Mouse (Mus musculus) brain, embryonic 14.5 days (tissue): ENCODE data around the gene Trim26.
A peak's percentile ranks its signal among the peaks of the same experiment; 100 is the strongest.

ENCODE experiments used
- CTCF ChIP-seq: fragments of 200-500 bp; IDR thresholded peaks from 2 replicates; pipeline ENCODE4 v1.5.1; 2012; ENCODE audit warnings: inconsistent platforms, mild to moderate bottlenecking, moderate library complexity, borderline replicate concordance; ENCODE audit not compliant: insufficient read depth, insufficient read length; ENCODE audit errors: extremely low read depth
- POLR2A ChIP-seq: fragments of 200-500 bp; IDR thresholded peaks from 2 replicates; pipeline ENCODE4 v1.6.1; 2012; ENCODE audit warnings: mild to moderate bottlenecking, inconsistent platforms, borderline replicate concordance; ENCODE audit not compliant: poor library complexity, insufficient read depth, insufficient read length, severe bottlenecking; ENCODE audit errors: extremely low read depth

DNA sequence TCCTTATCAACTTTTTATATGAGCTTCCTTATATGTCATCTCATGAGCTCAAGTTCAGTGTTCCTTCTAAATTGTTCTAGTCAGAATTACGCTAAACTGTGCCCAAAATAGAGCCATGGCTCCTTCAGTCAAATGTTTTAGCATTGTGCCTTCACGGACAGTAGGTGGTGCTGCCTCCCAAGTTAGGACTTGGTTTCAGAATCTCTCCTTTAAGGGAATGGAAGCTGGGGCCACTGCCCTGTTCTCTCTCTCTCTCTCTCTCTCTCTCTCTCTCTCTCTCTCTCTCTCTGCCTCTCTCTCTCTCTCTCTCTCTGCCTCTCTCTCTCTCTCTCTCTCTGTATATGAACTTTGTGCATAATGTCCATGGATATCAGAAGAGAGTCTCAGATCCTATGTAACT, 55.4 kb downstream of the Trim26 start:
- TF ChIP-seq CTCF = peak; percentile 75
- TF ChIP-seq POLR2A = no peak
